Mouse (Mus musculus) MEL (cell line): ENCODE results near the gene Pgls.

Experiments
- ETS1 ChIP-seq: IDR thresholded peaks from 2 replicates; pipeline ENCODE4 v1.6.1; 2012; ENCODE audit warnings: low read depth, mild to moderate bottlenecking, inconsistent platforms, low read length, improper control_type of control experiment, moderate library complexity
- TCF12 ChIP-seq: IDR thresholded peaks from 2 replicates; pipeline ENCODE4 v1.6.1; 2014; ENCODE audit warnings: low read depth, mild to moderate bottlenecking, inconsistent platforms, low read length, improper control_type of control experiment, moderate library complexity

- TF ChIP-seq TCF12 (no peak), ETS1 (no peak)
These were observed 36.6 kb downstream of the Pgls start for GRCm38 (mm10) chr8:71628396-71629095.
